Mouse (Mus musculus) CD4-positive, CD25-positive, alpha-beta regulatory T cell, adult 4 months (primary cell): Measurements from ENCODE around the gene Dnhd1. TPM values are rescaled to one million over a fixed set of nuclear protein-coding genes. Genes with fewer than 3 reads are reported as not detected.
A peak's percentile ranks its signal among the peaks of the same experiment; 100 is the strongest.
"Not testable (repeated sequence)": the region's sequence is repeated elsewhere in the genome, so short reads cannot be mapped to it uniquely, and the experiment has no call there.

Experiments
- ATAC-seq: one replicate; pipeline ENCODE4 v1.8.0; 2017
- polyA plus RNA-seq, 2 experiments: library from polyadenylated mRNA; unstranded; fragments of 100-300 nt; shearing (Covaris generic); gene quantifications; one replicate each; pipeline ENCODE4 v1.2.1; 2017

The Dnhd1 gene
- polyA plus RNA-seq, 2 experiments from 2014 or later, result 0.83 to 3.2 TPM

GRCm38 (mm10) chr7:105741978-105742377 is 91.4 kb downstream of the Dnhd1 start:
- no peak for ATAC-seq

DNA sequence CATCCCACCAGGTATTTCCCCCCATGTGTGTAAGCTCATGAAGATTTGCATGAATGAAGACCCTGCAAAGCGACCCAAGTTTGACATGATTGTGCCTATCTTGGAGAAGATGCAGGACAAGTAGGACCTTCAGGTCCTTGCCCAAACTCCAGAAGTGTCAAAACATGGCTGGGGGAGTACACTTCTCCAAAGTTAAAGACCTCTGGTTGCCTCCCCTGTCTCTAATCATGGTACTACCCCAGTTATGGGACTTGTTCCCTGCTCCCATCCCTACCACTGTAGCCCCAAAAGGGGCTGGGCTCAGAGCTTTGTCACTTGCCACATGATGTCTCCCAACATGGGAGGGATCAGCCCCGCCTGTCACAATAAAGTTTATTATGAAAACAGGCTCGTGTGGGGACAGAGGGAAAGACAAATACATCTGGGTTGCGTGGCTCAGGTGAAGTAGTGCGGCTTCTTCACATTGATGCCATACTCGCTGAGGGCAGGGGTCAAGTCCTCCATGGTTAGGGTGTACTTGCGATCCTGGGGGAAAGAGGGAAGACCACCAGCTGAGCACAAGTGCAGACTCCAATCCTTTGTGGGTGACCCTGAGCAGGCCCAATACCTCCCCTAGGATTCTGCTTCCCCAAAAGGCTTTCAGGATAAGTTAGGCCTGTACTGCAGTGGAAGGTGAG is 92.0 kb downstream of the Dnhd1 start:
- ATAC-seq, result not testable (repeated sequence)

DNA sequence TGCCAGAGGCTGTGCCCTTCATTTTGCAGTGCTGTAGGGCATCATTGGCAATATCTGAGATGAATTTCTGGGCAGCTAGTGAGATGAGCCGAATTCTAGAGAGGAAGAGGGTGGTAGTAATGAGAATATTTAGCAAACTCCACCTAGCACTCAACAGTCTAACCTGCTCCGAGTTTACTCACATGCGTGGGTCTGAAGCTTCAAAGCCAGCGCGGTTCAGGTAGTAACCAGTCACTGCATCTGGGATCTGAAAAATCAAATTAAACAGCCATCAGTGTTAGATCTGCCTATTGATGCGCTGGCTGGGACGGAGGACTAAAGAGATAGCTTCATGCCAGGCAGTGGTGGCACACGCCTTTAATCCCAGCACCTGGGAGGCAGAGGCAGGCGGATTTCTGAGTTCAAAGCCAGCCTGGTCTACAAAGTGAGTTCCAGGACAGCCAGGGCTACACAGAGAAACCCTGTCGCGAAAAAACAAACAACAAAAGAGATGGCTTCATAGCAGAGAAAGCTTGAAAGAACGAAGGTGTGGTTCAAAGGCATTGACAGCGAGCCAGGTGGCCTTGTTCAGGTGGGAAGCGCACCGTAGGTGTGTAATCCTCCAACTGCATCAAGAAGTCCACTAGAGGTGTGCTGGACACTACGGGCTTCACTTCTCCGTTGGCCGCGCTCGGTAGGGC is 92.8 kb downstream of the Dnhd1 start:
- ATAC-seq, result not testable (repeated sequence)

DNA sequence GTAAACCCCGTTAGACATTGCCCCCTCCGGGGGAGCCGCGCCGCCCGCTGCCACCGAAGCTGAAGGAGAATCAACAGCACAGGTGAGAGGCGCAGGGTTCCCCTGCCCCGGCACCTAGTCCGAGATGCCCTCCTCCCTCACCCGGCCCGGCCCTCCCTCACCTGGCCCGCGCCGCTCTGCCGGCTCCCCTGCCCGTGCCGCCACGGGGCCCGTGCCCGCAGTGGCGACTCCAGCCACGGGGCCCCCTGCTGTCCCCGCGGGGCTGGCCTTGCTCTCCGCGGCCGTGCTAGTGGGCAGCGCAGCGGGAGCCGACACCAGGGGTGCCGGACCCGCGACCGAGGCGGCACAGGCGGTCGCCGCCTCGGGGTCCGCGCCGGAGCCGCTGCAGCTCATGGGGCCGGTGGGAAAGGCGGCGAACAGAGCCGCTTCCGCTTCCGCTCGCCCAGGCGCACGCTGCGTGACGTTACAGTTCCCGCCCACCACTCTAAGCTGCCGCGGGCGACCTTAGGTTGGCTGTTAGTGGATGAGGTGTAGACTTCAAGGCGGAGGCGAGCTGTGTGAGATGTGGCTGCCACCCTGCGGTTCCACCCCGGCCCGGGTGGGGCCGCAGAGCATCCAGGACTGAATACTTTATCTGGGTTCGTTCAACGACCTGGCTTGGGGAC is 93.4 kb downstream of the Dnhd1 start, which contains the start of gene Taf10:
Gene Taf10 (minus strand): TSS at position 436 of the 665 bp plus-strand sequence.
- peak; percentile 100 for ATAC-seq

- no peak for ATAC-seq
Measured at GRCm38 (mm10) chr7:105747776-105748175, 97.1 kb downstream of the Dnhd1 start.

DNA sequence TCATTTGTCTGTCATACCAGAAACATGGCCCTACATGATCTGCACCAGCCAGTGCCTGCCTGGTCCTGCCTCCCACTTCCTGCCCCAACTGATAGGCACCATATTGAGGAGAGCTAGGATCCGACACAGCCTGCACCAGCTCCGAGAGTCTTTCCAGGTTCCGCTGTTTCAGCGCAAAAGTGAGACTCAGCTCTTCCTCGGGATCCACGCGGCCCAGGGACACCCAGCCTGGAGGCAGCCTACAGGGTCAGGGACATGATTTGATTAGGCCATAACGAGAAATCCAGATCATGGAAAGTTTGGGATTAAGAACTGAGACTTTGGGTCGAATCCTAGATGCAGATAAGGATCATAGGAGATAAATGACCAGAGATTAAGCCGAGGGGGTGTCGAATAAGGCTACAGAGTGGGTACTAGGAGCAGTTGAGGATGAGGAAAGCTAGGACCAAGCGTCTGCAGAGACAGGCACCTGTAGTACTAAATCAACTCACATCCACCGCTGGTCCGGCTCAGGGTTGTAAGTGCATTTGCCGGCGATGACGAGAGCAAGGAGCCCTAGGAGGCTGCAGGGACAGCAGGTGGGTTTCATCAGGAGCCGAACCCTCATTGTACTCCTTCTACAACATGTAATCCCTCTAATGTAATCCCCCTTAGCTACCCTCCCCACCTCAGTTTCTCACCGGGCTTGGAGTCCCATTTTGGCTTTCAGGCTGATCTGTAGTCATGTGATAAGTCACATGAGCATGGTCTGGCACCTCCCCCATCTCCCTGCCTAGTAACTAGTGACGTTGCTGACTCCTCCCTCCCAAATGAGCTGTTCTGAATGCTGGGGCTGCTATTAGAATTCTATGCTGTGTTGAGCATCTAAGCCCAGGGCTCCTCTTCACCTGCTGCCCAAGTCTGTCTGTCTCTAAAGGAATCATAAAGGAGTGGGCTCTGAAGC is 101.1 kb downstream of the Dnhd1 start, which contains the start of gene Tpp1:
Gene Tpp1 (minus strand): TSS at position 745 of the 943 bp plus-strand sequence.
- ATAC-seq, result peak; percentile 100

- no peak for ATAC-seq
Measured at GRCm38 (mm10) chr7:105752716-105753115, 102.1 kb downstream of the Dnhd1 start.

GRCm38 (mm10) chr7:105753281-105753680 is 102.7 kb downstream of the Dnhd1 start:
- ATAC-seq, result no peak

DNA sequence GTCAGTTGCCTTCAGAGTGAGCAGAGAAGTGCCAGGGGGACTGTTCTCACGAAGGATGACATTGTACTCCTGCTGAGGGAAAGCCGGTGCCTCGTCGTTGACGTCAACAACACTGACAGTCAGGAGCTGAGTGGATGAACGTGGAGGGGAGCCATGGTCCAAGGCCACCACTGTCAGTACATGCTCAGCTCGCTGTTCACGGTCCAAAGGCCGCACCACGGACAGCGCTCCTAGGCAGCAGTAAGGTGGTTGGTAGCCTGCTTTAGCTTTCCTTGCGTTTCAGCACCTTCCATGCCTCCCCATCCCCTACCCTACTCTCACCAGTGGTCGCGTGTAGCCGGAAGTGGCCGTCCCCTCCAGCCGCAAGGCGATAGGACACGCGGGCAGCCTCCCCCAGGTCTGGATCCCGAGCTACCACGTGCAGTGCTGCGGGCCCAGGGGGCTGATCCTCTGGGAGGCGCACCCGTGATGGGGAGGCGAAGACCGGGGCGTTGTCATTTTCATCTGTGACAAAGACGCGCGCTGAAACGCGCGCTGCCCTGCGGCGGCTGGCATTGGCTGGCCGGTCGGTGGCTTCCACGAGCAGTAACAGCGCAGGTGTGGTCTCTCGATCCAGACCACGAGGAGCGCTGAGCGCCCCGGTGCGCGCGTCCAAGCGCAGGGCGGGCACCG is 111.3 kb downstream of the Dnhd1 start:
- no peak for ATAC-seq

DNA sequence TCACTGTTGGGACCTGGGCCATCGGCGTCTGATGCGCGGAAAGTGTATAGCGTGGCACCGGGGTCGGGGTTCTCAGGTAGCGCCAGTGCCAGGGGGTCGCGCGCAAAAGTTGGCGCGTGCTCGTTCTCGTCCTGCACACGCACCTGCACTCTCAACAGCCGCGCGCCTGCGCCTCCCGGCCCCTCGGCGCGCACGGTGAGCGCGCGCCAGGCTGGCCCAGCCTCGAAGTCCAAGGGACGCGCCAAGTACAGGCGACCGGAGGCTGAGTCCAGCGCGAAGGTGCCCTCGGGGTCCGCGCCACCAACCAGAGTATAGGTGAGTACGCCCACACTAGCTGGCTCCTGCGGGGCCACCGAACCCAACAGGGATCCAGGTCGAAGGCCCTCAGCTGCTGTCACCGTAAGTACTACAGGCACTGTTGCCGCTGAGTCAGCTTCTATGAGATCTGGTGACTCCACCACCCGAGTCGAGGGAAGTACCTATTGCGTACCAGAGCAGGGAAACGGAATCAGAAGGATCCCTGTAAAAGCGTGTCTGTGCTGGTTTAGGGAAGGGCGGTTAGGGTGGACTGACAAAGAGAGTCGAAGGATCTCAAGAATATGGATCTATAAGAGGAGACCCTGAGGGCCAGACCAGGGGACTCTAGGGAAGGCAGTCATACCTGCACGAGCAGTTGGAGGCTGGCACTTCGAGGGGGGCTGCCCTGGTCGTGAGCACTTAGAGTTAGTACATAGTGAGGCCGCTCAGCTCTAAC is 112.1 kb downstream of the Dnhd1 start:
- ATAC-seq, result no peak

DNA sequence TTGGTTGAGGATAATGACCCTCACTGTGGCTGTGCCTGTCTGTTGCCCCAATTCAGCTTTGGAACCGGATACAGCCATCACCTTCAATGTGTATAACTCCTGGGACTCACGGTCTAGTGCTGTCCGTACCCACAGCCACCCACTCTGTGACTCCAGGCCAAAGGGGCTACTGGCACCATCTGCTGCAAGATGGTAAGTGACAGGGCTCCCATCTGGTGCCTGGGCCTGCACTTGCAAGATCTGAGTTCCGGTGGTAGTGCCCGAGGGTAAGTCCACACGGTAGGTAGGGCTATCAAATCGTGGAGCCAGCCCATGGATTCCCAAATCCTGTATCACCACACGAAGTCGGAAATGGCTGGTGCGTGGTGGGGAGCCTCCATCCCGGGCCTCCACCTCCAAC is 113.7 kb downstream of the Dnhd1 start:
- ATAC-seq, result no peak

GRCm38 (mm10) chr7:105767729-105768165 is 117.1 kb downstream of the Dnhd1 start:
- ATAC-seq, result no peak

DNA sequence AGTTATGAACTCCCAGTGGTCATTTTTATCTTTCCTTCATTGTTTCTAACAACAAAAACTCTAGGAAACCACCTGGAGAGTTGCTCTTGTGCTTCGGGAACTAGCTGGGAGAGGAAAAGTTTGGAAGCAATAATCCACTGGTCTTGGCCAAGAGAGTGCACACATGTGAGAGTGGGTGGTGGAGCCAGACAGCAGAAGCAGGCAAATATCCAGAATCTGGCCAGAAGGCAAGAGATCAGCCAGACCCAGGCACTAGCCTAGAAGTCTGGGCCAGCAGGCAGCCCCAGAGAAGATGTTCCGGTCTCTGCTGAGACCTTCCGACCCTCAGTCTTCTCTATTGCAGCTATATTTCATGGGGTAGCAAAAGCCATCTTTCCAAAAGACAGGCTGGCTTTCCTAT is 119.3 kb downstream of the Dnhd1 start:
- no peak for ATAC-seq

Other genes starting within 250 kb of the Dnhd1 start
- not detected for gene Cnga4, start 246.3 kb upstream of the Dnhd1 start, polyA plus RNA-seq
- gene Cckbr, start 225.1 kb upstream of the Dnhd1 start, polyA plus RNA-seq, result not detected
- under 1 TPM in 1 of 2 experiments, not detected in 1; 0.19 TPM for gene Cavin3, start 168.5 kb upstream of the Dnhd1 start, polyA plus RNA-seq
- gene Smpd1, start 96.5 kb upstream of the Dnhd1 start, polyA plus RNA-seq, result 10 to 100 TPM; 21.6 to 25.9 TPM
- gene Apbb1, start 69.2 kb upstream of the Dnhd1 start, polyA plus RNA-seq, result 10 to 100 TPM in 1 of 2 experiments, 1 to 10 TPM in 1; 7.5 to 10.2 TPM
- gene Hpx, start 50.7 kb upstream of the Dnhd1 start, polyA plus RNA-seq, result not detected
- 1 to 10 TPM; 1.7 to 6.7 TPM for gene Trim3, start 17.3 kb upstream of the Dnhd1 start, polyA plus RNA-seq
- 100 to 1,000 TPM; 198 TPM for gene Timm10b, start 10.8 kb upstream of the Dnhd1 start, polyA plus RNA-seq
- gene Arfip2, start 10.4 kb upstream of the Dnhd1 start, polyA plus RNA-seq, result 10 to 100 TPM in 1 of 2 experiments, 1 to 10 TPM in 1; 9.7 to 16.9 TPM
- 10 to 100 TPM in 1 of 2 experiments, 1 to 10 TPM in 1; 6.7 to 12.1 TPM for gene Gm45799, start 10.3 kb upstream of the Dnhd1 start, polyA plus RNA-seq
- 100 to 1,000 TPM; 138 to 196 TPM for gene Ilk, start 85.8 kb downstream of the Dnhd1 start, polyA plus RNA-seq
- gene Rrp8, start 86.6 kb downstream of the Dnhd1 start, polyA plus RNA-seq, result 10 to 100 TPM; 19.1 to 24.8 TPM
- 10 to 100 TPM in 1 of 2 experiments, 1 to 10 TPM in 1; 8.0 to 18.7 TPM for gene Taf10, start 93.5 kb downstream of the Dnhd1 start, polyA plus RNA-seq
- 100 to 1,000 TPM; 131 to 172 TPM for gene Tpp1, start 101.4 kb downstream of the Dnhd1 start, polyA plus RNA-seq
- not detected for gene Dchs1, start 136.8 kb downstream of the Dnhd1 start, polyA plus RNA-seq
- gene Mrpl17, start 160.3 kb downstream of the Dnhd1 start, polyA plus RNA-seq, result 100 to 1,000 TPM; 162 to 170 TPM